In the genomic region with DNA sequence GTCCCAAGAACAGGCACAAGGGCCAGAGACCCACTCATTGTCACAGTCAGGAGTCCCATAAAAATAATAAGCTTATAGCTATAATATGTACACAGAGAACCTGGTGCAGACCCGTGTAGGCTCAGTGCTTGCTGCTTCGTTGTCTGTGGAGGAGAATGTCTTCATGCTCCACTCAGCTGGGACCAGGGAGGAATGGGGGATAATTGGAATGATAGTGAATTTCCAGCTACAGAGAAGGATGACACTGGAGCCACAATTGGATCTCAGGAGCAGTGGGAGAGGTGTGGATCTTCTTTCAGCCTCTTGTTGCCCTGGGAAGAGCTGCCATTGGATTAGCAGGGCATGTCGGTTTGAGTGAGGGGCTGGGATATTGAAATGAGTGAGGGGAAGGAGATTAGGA, we compare ENCODE assay signal across 29 mouse cellular contexts.
"Had no signal": no experiment of that assay in that cellular context is flagged by ENCODE, and none has a peak within 500 bp of the region (broad histone marks: within the 10 kb centered on the region; RNA-seq: fewer than 3 reads in every experiment).

No protein-coding gene starts in this region.

- H3K36me3 ChIP-seq: embryonic facial prominence, embryonic 10.5 days; embryonic facial prominence, embryonic 12.5 days; embryonic facial prominence, embryonic 13.5 days; embryonic facial prominence, embryonic 15.5 days; forebrain, embryonic 10.5 days; forebrain, embryonic 12.5 days; forebrain, embryonic 15.5 days had no signal

- H3K27ac ChIP-seq: embryonic facial prominence, embryonic 10.5 days; embryonic facial prominence, embryonic 12.5 days; embryonic facial prominence, embryonic 13.5 days; embryonic facial prominence, embryonic 15.5 days; forebrain, embryonic 10.5 days; forebrain, embryonic 12.5 days; forebrain, embryonic 13.5 days; forebrain, embryonic 15.5 days; gastrocnemius, adult 2 months; heart, adult 2 months had no signal

- H3K4me2 ChIP-seq: embryonic facial prominence, embryonic 12.5 days; embryonic facial prominence, embryonic 13.5 days; embryonic facial prominence, embryonic 15.5 days; forebrain, embryonic 12.5 days; forebrain, embryonic 13.5 days; forebrain, embryonic 15.5 days had no signal

- H3K9me3 ChIP-seq: embryonic facial prominence, embryonic 10.5 days; embryonic facial prominence, embryonic 12.5 days; embryonic facial prominence, embryonic 13.5 days; embryonic facial prominence, embryonic 15.5 days; forebrain, embryonic 10.5 days; forebrain, embryonic 12.5 days; forebrain, embryonic 13.5 days; forebrain, embryonic 15.5 days had no signal

- ATAC-seq: forebrain, embryonic 13.5 days; forebrain, embryonic 14.5 days; forebrain, embryonic 15.5 days; forebrain, embryonic 16.5 days; forebrain, postnatal 0 days had no signal

- H3K27me3 ChIP-seq: embryonic facial prominence, embryonic 12.5 days; embryonic facial prominence, embryonic 13.5 days; embryonic facial prominence, embryonic 15.5 days; forebrain, embryonic 13.5 days; forebrain, embryonic 15.5 days had no signal

- H3K9ac ChIP-seq: embryonic facial prominence, embryonic 12.5 days; embryonic facial prominence, embryonic 13.5 days; embryonic facial prominence, embryonic 15.5 days; forebrain, embryonic 12.5 days; forebrain, embryonic 13.5 days; forebrain, embryonic 15.5 days; forebrain, postnatal 0 days had no signal

- H3K4me3 ChIP-seq: embryonic facial prominence, embryonic 10.5 days; embryonic facial prominence, embryonic 12.5 days; embryonic facial prominence, embryonic 13.5 days; embryonic facial prominence, embryonic 15.5 days; erythroblast, embryonic 14.5 days; forebrain, embryonic 10.5 days; forebrain, embryonic 12.5 days; forebrain, embryonic 13.5 days; forebrain, embryonic 15.5 days; gastrocnemius, adult 2 months; heart, adult 2 months had no signal

- H3K4me1 ChIP-seq: embryonic facial prominence, embryonic 10.5 days; embryonic facial prominence, embryonic 12.5 days; embryonic facial prominence, embryonic 13.5 days; embryonic facial prominence, embryonic 15.5 days; forebrain, embryonic 10.5 days; forebrain, embryonic 12.5 days; forebrain, embryonic 13.5 days; forebrain, embryonic 15.5 days had no signal

- DNase-seq: cerebellum, adult 2 months; cerebellum, adult 8-10 months; cerebellum, adult 9-10 months; cerebellum, adult 9-11 months; cerebellum, postnatal 10 days; cerebellum, postnatal 14 days; cerebellum, postnatal 25 days; cerebellum, postnatal 36 days; embryo, embryonic 11 days; forebrain, postnatal 0 days; gastrocnemius, adult 2 months; gastrocnemius, postnatal 10 days; gastrocnemius, postnatal 14 days; gastrocnemius, postnatal 25 days; gastrocnemius, postnatal 36 days; heart, adult 11 months; heart, adult 18-20 months; heart, adult 2 months had no signal
